Mouse (Mus musculus): ENCODE data around the gene Lrsam1.

GRCm38 (mm10) chr2:32902126-32902525, 59.3 kb downstream of the Lrsam1 start:
- TF ChIP-seq CTCF (IDR thresholded peaks at IDR 0.05; ENCODE audit: low read depth) (no peak), EP300 (optimal IDR thresholded peaks at IDR 0.05) (no peak)
